Mouse (Mus musculus): Measurements from ENCODE around the gene Trim41.

GRCm38 (mm10) chr11:48815851-48816250 lies 1.3 kb downstream of the Trim41 start:
- TF ChIP-seq CTCF (IDR thresholded peaks at IDR 0.05; ENCODE audit: low read depth, low read length) (no peak), POLR2A (IDR thresholded peaks at IDR 0.05; ENCODE audit: extremely low read depth, insufficient read depth, low read length) (no peak)

Measured in liver, adult 2 months (tissue).